Mouse (Mus musculus): Measurements from ENCODE around the gene Tbc1d9b. TPM values are rescaled to one million over a fixed set of nuclear protein-coding genes. Genes with fewer than 3 reads are reported as not detected.

Gene Tbc1d9b
- total and polyA plus RNA-seq, 2 experiments from 2014 or later: 32.1 to 62.6 TPM

- H3K27me3 ChIP-seq (ENCODE audit: insufficient read depth, low read length): no peaks in the 10 kb centered on the region
- H3K27ac ChIP-seq: no peak overlapping the region
- no peak overlapping the region for H3K9ac ChIP-seq (replicated peaks; ENCODE audit: low read length)
- H3K4me1 ChIP-seq (ENCODE audit: insufficient read depth, low read length): peaks cover 10% of the 10 kb centered on the region
- H3K9me3 ChIP-seq (ENCODE audit: low read length): no peaks in the 10 kb centered on the region
- 86% methylated on average over 10 of the region's 10 CpGs for WGBS
- TF ChIP-seq CTCF (IDR thresholded peaks at IDR 0.05; ENCODE audit: low read depth): no peak
- no peak for DNase-seq (ENCODE audit: low spot score)
- H3K4me3 ChIP-seq (ENCODE audit: low read length): no peak overlapping the region
- H3K4me2 ChIP-seq (ENCODE audit: low read depth, low read length): no peak overlapping the region
- peaks cover 27% of the 10 kb centered on the region; the same call in 1 of the 2 replicates for H3K36me3 ChIP-seq (ENCODE audit: insufficient read depth, low read length)
- no peak for ATAC-seq
Measured at GRCm38 (mm10) chr11:50134136-50134859, 3.1 kb downstream of the Tbc1d9b start.

- Histone ChIP-seq H3K27me3 (ENCODE audit: insufficient read depth, low read length) (no peaks in the 10 kb centered on the region), H3K4me1 (ENCODE audit: insufficient read depth, low read length) (no peaks in the 10 kb centered on the region), H3K4me2 (ENCODE audit: low read depth, low read length) (no peak overlapping the region), H3K4me3 (ENCODE audit: low read length) (no peak overlapping the region), H3K9me3 (ENCODE audit: low read length) (no peaks in the 10 kb centered on the region), H3K27ac (no peak overlapping the region), H3K9ac (replicated peaks; ENCODE audit: low read length) (no peak overlapping the region), H3K36me3 (ENCODE audit: insufficient read depth, low read length) (peaks cover 59% of the 10 kb centered on the region)
- WGBS: 75% methylated on average over 10 of the region's 10 CpGs
- no peak for TF ChIP-seq CTCF (IDR thresholded peaks at IDR 0.05; ENCODE audit: low read depth)
- no peak for ATAC-seq
- no peak for DNase-seq (ENCODE audit: low spot score)
Measured at GRCm38 (mm10) chr11:50138206-50138822, 7.1 kb downstream of the Tbc1d9b start.

GRCm38 (mm10) chr11:50139571-50139970 lies 8.4 kb downstream of the Tbc1d9b start:
- no peak overlapping the region for H3K27ac ChIP-seq
- no peak overlapping the region for H3K9ac ChIP-seq (replicated peaks; ENCODE audit: low read length)
- TF ChIP-seq CTCF (IDR thresholded peaks at IDR 0.05; ENCODE audit: low read depth): no peak
- H3K36me3 ChIP-seq (ENCODE audit: insufficient read depth, low read length): peaks cover 62% of the 10 kb centered on the region
- H3K27me3 ChIP-seq (ENCODE audit: insufficient read depth, low read length): no peaks in the 10 kb centered on the region
- no peaks in the 10 kb centered on the region for H3K9me3 ChIP-seq (ENCODE audit: low read length)
- 78% methylated on average over 7 of the region's 7 CpGs for WGBS
- no peak overlapping the region for H3K4me3 ChIP-seq (ENCODE audit: low read length)
- DNase-seq (ENCODE audit: low spot score) (no peak), ATAC-seq (no peak)
- H3K4me2 ChIP-seq (ENCODE audit: low read depth, low read length): no peak overlapping the region
- no peaks in the 10 kb centered on the region for H3K4me1 ChIP-seq (ENCODE audit: insufficient read depth, low read length)

GRCm38 (mm10) chr11:50145529-50145928 lies 14.3 kb downstream of the Tbc1d9b start:
- Histone ChIP-seq H3K36me3 (ENCODE audit: insufficient read depth, low read length) (peaks cover 73% of the 10 kb centered on the region), H3K9me3 (ENCODE audit: low read length) (no peaks in the 10 kb centered on the region), H3K27ac (no peak overlapping the region), H3K4me2 (ENCODE audit: low read depth, low read length) (no peak overlapping the region), H3K4me3 (ENCODE audit: low read length) (no peak overlapping the region), H3K9ac (replicated peaks; ENCODE audit: low read length) (no peak overlapping the region), H3K4me1 (ENCODE audit: insufficient read depth, low read length) (no peaks in the 10 kb centered on the region), H3K27me3 (ENCODE audit: insufficient read depth, low read length) (no peaks in the 10 kb centered on the region)
- no peak for DNase-seq (ENCODE audit: low spot score)
- no peak for ATAC-seq
- 89% methylated on average over 3 of the region's 3 CpGs for WGBS
- no peak for TF ChIP-seq CTCF (IDR thresholded peaks at IDR 0.05; ENCODE audit: low read depth)

- no peak overlapping the region for H3K9ac ChIP-seq (replicated peaks; ENCODE audit: low read length)
- ATAC-seq (no peak), DNase-seq (ENCODE audit: low spot score) (no peak)
- no peaks in the 10 kb centered on the region for H3K9me3 ChIP-seq (ENCODE audit: low read length)
- H3K4me3 ChIP-seq (ENCODE audit: low read length): no peak overlapping the region
- H3K36me3 ChIP-seq (ENCODE audit: insufficient read depth, low read length): peaks cover 73% of the 10 kb centered on the region
- 93% methylated on average over 13 of the region's 13 CpGs for WGBS
- H3K27me3 ChIP-seq (ENCODE audit: insufficient read depth, low read length): no peaks in the 10 kb centered on the region
- H3K4me2 ChIP-seq (ENCODE audit: low read depth, low read length): no peak overlapping the region
- no peak for TF ChIP-seq CTCF (IDR thresholded peaks at IDR 0.05; ENCODE audit: low read depth)
- no peaks in the 10 kb centered on the region for H3K4me1 ChIP-seq (ENCODE audit: insufficient read depth, low read length)
- no peak overlapping the region for H3K27ac ChIP-seq
Measured at GRCm38 (mm10) chr11:50146121-50146520, 14.9 kb downstream of the Tbc1d9b start.

- Histone ChIP-seq H3K27ac (peak overlapping the region; percentile 45; the same call in 1 of the 2 replicates), H3K36me3 (ENCODE audit: insufficient read depth, low read length) (peaks cover 81% of the 10 kb centered on the region), H3K9me3 (ENCODE audit: low read length) (no peaks in the 10 kb centered on the region), H3K4me3 (ENCODE audit: low read length) (no peak overlapping the region), H3K9ac (replicated peaks; ENCODE audit: low read length) (no peak overlapping the region), H3K27me3 (ENCODE audit: insufficient read depth, low read length) (no peaks in the 10 kb centered on the region), H3K4me2 (ENCODE audit: low read depth, low read length) (no peak overlapping the region), H3K4me1 (ENCODE audit: insufficient read depth, low read length) (no peaks in the 10 kb centered on the region)
- no peak for DNase-seq (ENCODE audit: low spot score)
- WGBS: 87% methylated on average over 9 of the region's 9 CpGs
- no peak for TF ChIP-seq CTCF (IDR thresholded peaks at IDR 0.05; ENCODE audit: low read depth)
- ATAC-seq: no peak
Measured at GRCm38 (mm10) chr11:50147267-50147957, 16.2 kb downstream of the Tbc1d9b start.

Data from hindbrain, postnatal 0 days (tissue).